Mouse (Mus musculus): ENCODE data around the gene Ptprt.
A peak's percentile ranks its signal among the peaks of the same experiment; 100 is the strongest.

Gene Ptprt

GRCm38 (mm10) chr2:161704811-161705210 is 956.1 kb downstream of the Ptprt start:
- peak; percentile 65 for DNase-seq (ENCODE audit: low read depth, low spot score)

GRCm38 (mm10) chr2:161704410-161704809 is 956.5 kb downstream of the Ptprt start:
- no peak for DNase-seq (ENCODE audit: low read depth, low spot score)

GRCm38 (mm10) chr2:161695819-161696218 is 965.1 kb downstream of the Ptprt start:
- no peak for DNase-seq (ENCODE audit: low read depth, low spot score)

- DNase-seq (ENCODE audit: low read depth, low spot score): no peak
These were observed 992.5 kb downstream of the Ptprt start for GRCm38 (mm10) chr2:161668302-161668986.

- no peak for DNase-seq (ENCODE audit: low read depth, low spot score)
These were observed 999.0 kb downstream of the Ptprt start for GRCm38 (mm10) chr2:161661912-161662311.

GRCm38 (mm10) chr2:161660827-161661226 is 1000.1 kb downstream of the Ptprt start:
- no peak for DNase-seq (ENCODE audit: low read depth, low spot score)

- DNase-seq (ENCODE audit: low read depth, low spot score): no peak
These were observed 1003.9 kb downstream of the Ptprt start for GRCm38 (mm10) chr2:161657046-161657445.

- DNase-seq (ENCODE audit: low read depth, low spot score): no peak
These were observed 1004.3 kb downstream of the Ptprt start for GRCm38 (mm10) chr2:161656632-161657031.

- no peak for DNase-seq (ENCODE audit: low read depth, low spot score)
These were observed 1020.1 kb downstream of the Ptprt start for GRCm38 (mm10) chr2:161640805-161641204.

GRCm38 (mm10) chr2:161634084-161634483 is 1026.9 kb downstream of the Ptprt start:
- DNase-seq (ENCODE audit: low read depth, low spot score): no peak

GRCm38 (mm10) chr2:161625896-161626295 is 1035.1 kb downstream of the Ptprt start:
- no peak for DNase-seq (ENCODE audit: low read depth, low spot score)

- DNase-seq (ENCODE audit: low read depth, low spot score): no peak
These were observed 1052.5 kb downstream of the Ptprt start for GRCm38 (mm10) chr2:161608401-161608800.

GRCm38 (mm10) chr2:161607372-161607771 is 1053.6 kb downstream of the Ptprt start:
- no peak for DNase-seq (ENCODE audit: low read depth, low spot score)

GRCm38 (mm10) chr2:161600206-161600808 is 1060.6 kb downstream of the Ptprt start:
- DNase-seq (ENCODE audit: low read depth, low spot score): no peak

GRCm38 (mm10) chr2:161593391-161594152 is 1067.4 kb downstream of the Ptprt start:
- no peak for DNase-seq (ENCODE audit: low read depth, low spot score)

- no peak for DNase-seq (ENCODE audit: low read depth, low spot score)
These were observed 1086.5 kb downstream of the Ptprt start for GRCm38 (mm10) chr2:161574401-161574800.

- no peak for DNase-seq (ENCODE audit: low read depth, low spot score)
These were observed 1088.7 kb downstream of the Ptprt start for GRCm38 (mm10) chr2:161572201-161572600.

- DNase-seq (ENCODE audit: low read depth, low spot score): no peak
These were observed 1090.5 kb downstream of the Ptprt start for GRCm38 (mm10) chr2:161570236-161570995.

- DNase-seq (ENCODE audit: low read depth, low spot score): no peak
These were observed 1099.4 kb downstream of the Ptprt start for GRCm38 (mm10) chr2:161561502-161561901.

GRCm38 (mm10) chr2:161557874-161558273 is 1103.1 kb downstream of the Ptprt start:
- DNase-seq (ENCODE audit: low read depth, low spot score): no peak

GRCm38 (mm10) chr2:161553651-161554050 is 1107.3 kb downstream of the Ptprt start:
- DNase-seq (ENCODE audit: low read depth, low spot score): no peak

GRCm38 (mm10) chr2:161552011-161552410 is 1108.9 kb downstream of the Ptprt start:
- no peak for DNase-seq (ENCODE audit: low read depth, low spot score)

Measured in R1 (cell line).